Mouse (Mus musculus) testis, postnatal 14 days (tissue): ENCODE data around the gene Rpain.

Experiments used
- DNase-seq: peaks from one replicate; pipeline ENCODE4 v3.0.0; 2021; ENCODE audit warnings: low spot score

The Rpain gene

DNA sequence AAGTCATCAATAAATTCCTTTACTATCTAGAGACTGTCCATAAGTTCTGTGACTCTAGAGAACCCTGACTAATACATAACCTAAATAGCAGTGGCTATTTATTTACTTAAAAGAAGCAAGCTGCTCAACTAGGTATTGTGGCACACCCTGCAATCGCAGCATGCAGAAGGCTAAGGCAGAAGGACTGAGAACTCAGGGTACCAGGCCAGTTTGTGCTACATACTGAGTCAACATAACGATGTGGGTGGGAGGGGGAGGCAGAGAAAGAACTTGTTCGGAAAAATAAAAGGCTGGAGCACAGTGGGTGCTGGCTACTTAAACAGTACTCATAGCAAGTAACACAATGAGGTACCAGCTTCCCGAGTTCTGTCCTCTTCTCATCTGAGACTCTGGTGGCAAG, 31.2 kb downstream of the Rpain start:
- no peak for DNase-seq

DNA sequence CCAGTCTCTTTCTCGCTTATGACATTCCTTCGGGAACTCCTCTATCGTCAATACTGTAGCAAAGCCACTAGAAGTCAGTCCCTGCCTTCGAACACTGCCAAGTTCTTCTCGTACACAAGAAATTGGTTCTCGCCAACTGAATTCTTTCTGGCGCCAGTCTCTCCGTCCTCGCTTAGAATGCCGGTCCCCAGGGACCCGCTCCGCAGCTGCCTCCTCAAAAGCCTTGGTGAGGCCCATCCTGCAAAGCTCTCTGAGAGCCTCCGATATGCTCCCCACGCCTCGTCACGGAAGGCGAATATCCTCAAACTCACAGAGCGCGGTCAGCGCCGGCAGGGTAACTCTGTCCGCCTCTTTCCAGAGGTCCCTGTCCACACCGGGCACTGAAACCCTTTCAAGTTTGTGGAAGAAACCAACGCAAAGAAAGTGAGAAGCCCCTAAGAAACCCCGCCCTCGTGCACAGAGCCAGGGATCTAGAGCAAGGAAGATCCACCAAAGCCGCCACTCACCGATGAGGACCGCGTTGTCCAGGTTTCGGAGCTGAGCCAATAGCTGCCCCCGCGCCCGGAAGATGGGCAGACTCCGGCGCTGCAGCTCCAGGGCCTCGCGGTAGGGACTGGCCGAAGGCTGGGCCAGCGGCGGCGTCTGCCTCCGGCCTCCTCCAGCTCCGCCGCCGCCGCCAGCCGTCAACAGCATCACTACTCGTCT, 33.8 kb downstream of the Rpain start:
- no peak for DNase-seq

DNA sequence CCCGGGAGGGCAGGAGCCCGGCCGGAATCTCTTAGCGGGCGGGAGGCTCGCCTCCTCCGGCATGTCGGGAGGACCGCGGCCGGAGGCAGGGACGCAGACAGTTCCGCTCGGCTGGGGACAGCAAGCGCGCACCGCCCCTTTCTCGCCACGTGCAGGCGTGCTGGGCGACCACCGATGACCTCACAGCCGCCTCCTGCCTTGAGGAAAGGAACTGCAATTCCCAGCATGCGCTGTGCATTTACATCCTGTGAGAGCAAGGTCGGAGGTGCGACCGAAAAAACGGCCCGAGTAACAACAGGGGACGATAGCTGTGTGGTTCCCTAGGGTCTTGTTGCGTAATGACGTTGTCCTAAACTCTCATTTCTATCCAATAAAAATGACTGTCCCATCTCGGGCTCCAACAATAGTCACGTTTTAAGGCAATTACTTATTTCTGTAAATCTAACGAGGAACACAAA, 34.3 kb downstream of the Rpain start, which contains the start of gene Dhx33:
Gene Dhx33, minus strand, starts transcription at position 122 of the 458 bp plus-strand sequence.
- DNase-seq = peak; percentile 98

DNA sequence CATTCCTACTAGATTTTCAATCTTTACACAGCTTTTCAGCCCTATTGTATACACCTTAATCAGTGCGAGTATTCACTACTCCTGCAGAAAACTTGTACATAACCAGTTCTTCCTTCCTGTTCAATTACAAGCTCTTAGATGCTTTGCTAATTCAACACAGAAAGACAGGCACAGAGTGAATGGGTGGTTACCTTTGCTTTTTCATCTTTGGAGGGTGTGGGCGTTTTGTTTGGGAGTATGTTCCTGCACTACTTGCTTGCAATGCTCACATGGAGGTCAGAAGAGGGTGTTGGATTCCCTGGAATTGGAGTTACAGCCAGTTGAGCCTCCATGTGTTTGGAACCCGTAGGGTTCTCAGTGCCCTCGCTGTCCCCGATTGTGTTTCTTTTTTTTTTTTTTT, 35.0 kb downstream of the Rpain start:
- no peak for DNase-seq

DNA sequence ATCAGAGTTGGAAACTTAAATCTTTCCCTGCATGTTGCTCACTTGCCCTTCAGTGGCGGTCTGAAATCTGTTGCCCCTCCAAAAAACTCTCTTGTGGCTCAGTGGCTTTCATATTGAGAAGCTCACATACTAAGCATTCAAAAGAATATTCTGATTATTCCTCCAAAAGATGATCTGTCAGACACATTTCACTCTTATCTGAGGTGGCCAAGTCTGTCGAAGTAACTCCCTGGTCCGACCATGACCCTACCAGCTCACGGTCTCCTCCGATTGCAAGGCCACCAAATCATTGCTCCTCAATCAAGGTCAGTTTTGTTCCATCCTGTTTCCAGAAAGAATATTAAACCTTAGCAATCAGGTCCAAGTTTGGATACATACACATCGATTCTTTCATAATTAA, 37.0 kb downstream of the Rpain start:
- DNase-seq = no peak

DNA sequence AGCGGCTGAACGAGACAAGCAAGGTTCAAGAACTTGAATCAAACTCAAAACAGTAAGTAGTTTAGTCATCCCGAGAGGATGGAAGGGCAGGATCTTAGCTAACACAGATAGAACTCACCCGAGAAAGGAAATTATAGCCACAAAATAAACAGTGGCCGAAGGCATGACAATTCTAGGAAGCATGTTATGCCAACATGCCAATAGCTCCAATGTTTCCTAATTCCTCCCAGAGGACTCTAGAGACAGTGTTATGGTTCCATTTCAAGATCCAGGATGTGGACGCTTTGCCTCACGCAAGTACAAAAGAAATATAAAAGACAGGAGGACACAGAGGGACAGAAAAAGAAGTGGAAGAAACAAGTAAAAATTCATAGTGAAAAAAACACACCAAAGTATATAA, 37.8 kb downstream of the Rpain start:
- DNase-seq = no peak

DNA sequence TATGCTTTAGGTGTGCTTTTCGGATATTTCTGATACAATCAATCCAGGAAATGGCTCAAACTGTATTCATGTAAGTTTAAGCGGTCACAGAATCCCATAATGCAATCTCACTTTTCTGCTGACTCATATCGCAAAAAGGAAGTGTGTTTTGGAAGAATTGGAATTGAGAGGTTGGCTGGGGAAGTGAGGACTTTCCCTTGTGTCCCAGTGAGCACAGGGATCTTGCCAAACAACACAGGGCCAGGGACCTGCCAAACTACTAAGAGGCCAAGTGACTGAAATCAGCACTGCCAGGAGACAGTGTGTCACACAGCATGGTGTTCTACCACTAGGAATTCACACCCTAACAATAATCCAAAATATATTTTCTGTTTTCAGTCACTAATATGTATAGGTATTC, 38.3 kb downstream of the Rpain start:
- no peak for DNase-seq

DNA sequence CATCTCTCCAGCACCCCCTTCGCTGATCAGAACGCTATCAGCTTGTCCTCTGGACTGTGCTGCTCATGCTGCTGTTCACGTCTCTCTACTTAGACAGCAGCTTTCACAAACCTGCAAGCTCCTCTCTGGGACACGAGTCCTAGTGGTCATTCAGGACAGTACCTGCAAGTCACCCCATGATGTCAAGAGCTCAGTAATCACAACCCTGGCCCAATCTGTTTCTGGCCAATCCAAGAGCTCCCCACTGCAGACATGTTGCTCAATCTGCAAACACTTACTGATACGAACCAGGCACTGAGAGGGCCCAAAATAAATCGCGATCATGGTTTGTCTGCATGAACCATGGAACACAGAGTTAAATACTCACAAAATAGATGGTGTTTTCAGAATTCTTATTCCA, 42.7 kb downstream of the Rpain start:
- DNase-seq = no peak

DNA sequence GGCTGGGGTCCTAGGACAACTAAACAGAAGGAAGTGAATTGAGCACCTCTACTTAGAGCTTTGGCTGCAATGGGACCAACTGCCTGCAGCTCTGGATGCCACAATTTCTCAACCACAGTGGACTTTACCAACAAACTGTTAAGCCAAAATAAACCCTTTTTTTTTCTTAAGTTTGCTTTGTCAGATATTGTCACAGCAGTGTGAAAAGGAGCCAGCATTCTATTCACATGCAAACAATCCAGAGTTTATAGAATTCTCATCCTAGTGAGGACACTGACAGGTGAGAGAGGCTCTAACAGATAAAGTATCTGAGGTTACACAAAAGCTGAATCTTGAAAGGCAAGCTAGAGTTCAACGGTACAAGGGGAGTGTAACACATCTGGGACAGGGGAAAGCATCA, 47.0 kb downstream of the Rpain start:
- DNase-seq = no peak

DNA sequence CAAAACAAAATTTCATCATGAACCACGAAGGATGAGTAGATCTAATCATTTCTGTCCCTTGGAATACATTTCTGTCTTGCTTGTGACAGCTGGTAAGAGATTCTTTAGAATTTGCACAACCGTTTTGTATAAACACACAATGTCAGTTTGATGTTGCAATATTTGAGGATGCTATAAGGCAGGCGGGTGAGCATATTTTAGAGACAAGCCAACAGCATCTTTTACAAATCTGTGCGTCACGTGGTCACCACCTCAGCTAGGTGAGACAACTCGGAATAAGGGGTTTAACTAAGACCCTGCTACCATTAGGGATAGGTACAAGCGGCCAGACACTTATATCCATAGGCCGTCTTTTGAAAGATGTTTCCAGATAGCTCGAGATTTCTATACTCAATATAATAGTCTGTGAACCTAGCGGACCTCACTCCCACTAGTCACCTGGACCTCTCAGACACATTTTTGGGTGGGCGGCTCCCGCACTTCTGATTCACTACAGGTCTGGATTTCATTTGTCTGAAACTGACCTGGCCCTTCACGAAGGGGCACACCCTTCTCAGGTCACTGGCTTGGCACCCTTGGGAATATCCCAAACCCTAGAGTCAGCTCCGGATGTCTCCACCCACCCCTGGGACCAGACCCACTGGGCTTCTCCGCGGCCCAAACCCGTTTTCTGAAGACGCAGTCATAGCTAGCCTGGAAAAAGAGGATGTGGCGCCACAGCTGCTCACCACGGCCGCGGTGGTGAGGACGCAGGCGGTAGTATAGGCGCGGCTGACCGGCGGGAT, 48.6 kb downstream of the Rpain start:
- no peak for DNase-seq

DNA sequence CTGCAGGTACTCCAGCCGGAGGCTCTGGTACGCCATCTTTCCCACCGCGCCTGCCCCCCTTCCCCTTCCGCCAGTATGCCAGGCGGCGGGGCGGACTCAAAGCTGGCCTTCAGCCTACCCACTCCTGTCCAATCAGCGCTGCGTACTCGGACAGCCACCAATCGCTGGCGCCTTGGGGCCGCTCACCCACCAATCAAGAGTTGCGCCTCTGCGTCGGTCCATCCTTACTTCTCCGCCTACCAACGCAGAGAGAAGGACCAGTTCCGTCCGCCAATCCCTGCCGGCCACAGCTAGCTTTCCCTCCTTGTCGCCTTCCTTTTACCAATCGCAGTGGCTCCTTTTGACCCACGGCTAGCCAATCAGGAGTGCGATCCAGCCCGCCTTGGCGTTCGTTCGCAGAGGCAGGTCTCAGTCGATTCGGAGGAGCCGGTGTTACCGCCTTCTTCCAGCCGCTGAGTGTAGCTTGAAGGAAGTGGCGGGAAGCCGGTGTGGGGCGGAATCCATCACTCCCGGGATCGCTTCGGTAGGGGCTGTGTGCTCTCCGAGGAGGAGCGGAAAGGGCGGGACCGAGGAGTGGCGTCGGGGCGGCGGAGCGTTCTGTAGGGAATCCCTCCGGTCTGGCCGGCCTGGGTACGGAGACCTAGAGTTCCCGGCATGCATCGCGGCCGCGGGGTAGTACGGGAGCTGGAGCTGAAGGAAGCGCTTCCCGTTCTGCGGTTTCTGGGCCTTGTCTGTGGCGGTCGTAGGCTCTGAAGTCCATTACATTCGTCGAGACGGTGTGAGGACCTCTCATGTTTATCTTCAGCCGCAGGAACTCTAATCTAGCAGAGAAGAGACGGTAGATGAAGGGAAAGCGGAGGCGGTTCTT, 49.4 kb downstream of the Rpain start, which contains the start of the genes Mis12 and Derl2:
Gene Mis12, plus strand, starts transcription at position 411 of the 868 bp plus-strand sequence.
Gene Derl2, minus strand, starts transcription at position 641 of the 868 bp plus-strand sequence.
- DNase-seq = peak; percentile 100
